9 mouse cellular contexts compared by ENCODE assay signal in the genomic region with DNA sequence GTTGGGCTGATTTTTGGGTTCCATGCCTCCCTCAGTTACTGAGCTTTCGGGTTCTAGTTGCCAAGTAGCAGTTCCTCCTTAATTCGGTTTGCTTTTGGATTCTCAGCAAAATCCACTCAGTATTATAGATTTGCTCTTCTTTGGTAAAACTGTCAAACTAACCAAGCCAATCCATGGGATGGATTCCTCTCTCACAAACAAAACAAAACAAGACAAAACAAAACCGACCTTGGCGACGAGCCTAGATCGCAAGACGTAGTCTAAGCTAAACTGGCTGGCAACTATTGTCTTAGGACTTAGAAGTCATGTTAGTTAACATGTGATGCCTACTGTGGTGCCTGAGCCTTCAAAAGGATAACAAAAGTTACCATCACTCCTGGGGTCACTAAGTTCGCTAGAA. TPM values are rescaled to one million over a fixed set of nuclear protein-coding genes. Genes with fewer than 3 reads are reported as not detected.
A peak's percentile ranks its signal among the peaks of the same experiment; 100 is the strongest.
DNase-seq lines count a peak whose midpoint lies in the region; ATAC-seq and TF ChIP-seq lines count a peak whose summit lies in the region.
"Had no signal": no experiment of that assay in that cellular context is flagged by ENCODE, and none has a peak within 500 bp of the region (broad histone marks: within the 10 kb centered on the region; RNA-seq: fewer than 3 reads in every experiment).

No protein-coding gene starts in this region.

- 77% methylated on average over 8 of the region's 8 CpGs for WGBS in liver, embryonic 13.5 days (ENCODE audit: insufficient replicate concordance)

- no peaks in the 10 kb centered on the region for H3K36me3 ChIP-seq in testis, adult 2 months (ENCODE audit: control insufficient read depth, insufficient read depth, low read length)
- H3K36me3 ChIP-seq in liver, embryonic 13.5 days: no peaks in the 10 kb centered on the region

- peak; percentile 44 to 59 for DNase-seq in cerebellum, postnatal 10 days
- DNase-seq in cerebellum, adult 18-20 months: no peak
- DNase-seq in testis, postnatal 10 days (ENCODE audit: low spot score): no peak
- no peak for DNase-seq in liver, embryonic 13.5 days
- no peak for DNase-seq in right cerebral cortex, adult 18-20 months
- DNase-seq in right cerebral cortex, postnatal 4 days: no peak

- H3K27ac ChIP-seq in testis, adult 2 months (ENCODE audit: control insufficient read depth, insufficient read depth, low read depth, low read length): peak overlapping the region; percentile 97
- peak overlapping the region; percentile 96 for H3K27ac ChIP-seq in liver, embryonic 13.5 days

- H3K4me2 ChIP-seq in liver, embryonic 13.5 days: peak overlapping the region; percentile 71

- H3K9me3 ChIP-seq in liver, embryonic 13.5 days (replicated peaks): no peaks in the 10 kb centered on the region

- no peaks in the 10 kb centered on the region for H3K27me3 ChIP-seq in testis, adult 2 months (ENCODE audit: control insufficient read depth, insufficient read depth, low read length)
- H3K27me3 ChIP-seq in liver, embryonic 13.5 days: no peaks in the 10 kb centered on the region

- H3K4me3 ChIP-seq in testis, adult 2 months (ENCODE audit: control insufficient read depth, low read depth, low read length): peak overlapping the region; percentile 88
- H3K4me3 ChIP-seq in liver, embryonic 13.5 days (replicated peaks): peak overlapping the region; percentile 75

- peaks cover 5% of the 10 kb centered on the region for H3K4me1 ChIP-seq in testis, adult 2 months (ENCODE audit: control insufficient read depth, insufficient read depth, low read length)
- peaks cover 45% of the 10 kb centered on the region for H3K4me1 ChIP-seq in liver, embryonic 13.5 days (replicated peaks)

- TF ChIP-seq CTCF in testis, adult 2 months (IDR thresholded peaks at IDR 0.05; ENCODE audit: control insufficient read depth, insufficient read depth, insufficient replicate concordance, low read depth, low read length): no peak

- TF ChIP-seq POLR2A in testis, adult 2 months (IDR thresholded peaks at IDR 0.05; ENCODE audit: control insufficient read depth, low read depth, low read length): no peak

- ATAC-seq in liver, embryonic 13.5 days (ENCODE audit: low read depth): no peak
- ATAC-seq in inflammation-experienced regulatory T-cells, adult 6 months: no peak

- H3K9ac ChIP-seq in liver, embryonic 13.5 days: no peak overlapping the region

RNA-seq across cellular contexts. Expression of gene 4931414P19Rik, which starts 2.1 kb away (rescaled TPM):
- 2.1 and 3.5 TPM in 2 replicates for polyA plus RNA-seq in testis, adult 2 months (2012; rRNA removed)
- 2.7 and 3.0 TPM in 2 replicates for polyA plus RNA-seq in liver, embryonic 13.5 days (2015; fragmentation: Nextera tagmentation; extraction: Ambion mirVana)
- 1 to 10 TPM; 1.5 to 2.5 (median 1.7) TPM for polyA plus RNA-seq in inflammation-experienced regulatory T-cells, adult 6 months (2017; shearing (Covaris generic))

RNA-seq across cellular contexts. Expression of gene Psmb5, which starts 14.1 kb away (rescaled TPM):
- polyA plus RNA-seq in testis, adult 2 months (2012; rRNA removed): 87.4 and 106 TPM in 2 replicates
- polyA plus RNA-seq in liver, embryonic 13.5 days (2015; fragmentation: Nextera tagmentation; extraction: Ambion mirVana): 262 and 266 TPM in 2 replicates
- 100 to 1,000 TPM; 131 to 214 (median 136) TPM for polyA plus RNA-seq in inflammation-experienced regulatory T-cells, adult 6 months (2017; shearing (Covaris generic))

RNA-seq across cellular contexts. Expression of gene Psmb11, which starts 17.5 kb away (rescaled TPM):
- 0.04 and 0.38 TPM in 2 replicates for polyA plus RNA-seq in testis, adult 2 months (2012; rRNA removed)
- polyA plus RNA-seq in liver, embryonic 13.5 days (2015; fragmentation: Nextera tagmentation; extraction: Ambion mirVana): not detected in 2 replicates
- polyA plus RNA-seq in inflammation-experienced regulatory T-cells, adult 6 months (2017; shearing (Covaris generic)): not detected

RNA-seq across cellular contexts. Expression of gene Ajuba, which starts 26.3 kb away (rescaled TPM):
- 10.0 and 12.5 TPM in 2 replicates for polyA plus RNA-seq in testis, adult 2 months (2012; rRNA removed)
- 3.9 and 4.4 TPM in 2 replicates for polyA plus RNA-seq in liver, embryonic 13.5 days (2015; fragmentation: Nextera tagmentation; extraction: Ambion mirVana)
- under 1 TPM; 0.10 to 0.25 (median 0.15) TPM for polyA plus RNA-seq in inflammation-experienced regulatory T-cells, adult 6 months (2017; shearing (Covaris generic))

RNA-seq across cellular contexts. Expression of gene Gm17606, which starts 37.1 kb away (rescaled TPM):
- not detected in 2 replicates for polyA plus RNA-seq in testis, adult 2 months (2012; rRNA removed)
- polyA plus RNA-seq in liver, embryonic 13.5 days (2015; fragmentation: Nextera tagmentation; extraction: Ambion mirVana): not detected in 2 replicates
- not detected for polyA plus RNA-seq in inflammation-experienced regulatory T-cells, adult 6 months (2017; shearing (Covaris generic))
- polyA plus RNA-seq: C2C12 had no signal

Comparison
In these comparisons a context has a peak if more than half of its experiments do, and no peak if none do; other contexts are left out.
1. DNase-seq: peak in cerebellum, postnatal 10 days (2 of 2); none in cerebellum, adult 18-20 months (0 of 2), testis, postnatal 10 days (single experiment), liver, embryonic 13.5 days (single experiment), right cerebral cortex, adult 18-20 months (single experiment) and right cerebral cortex, postnatal 4 days (single experiment).